Mouse (Mus musculus) C2C12 (cell line): ENCODE results near the gene Pex14. TPM values are rescaled to one million over a fixed set of nuclear protein-coding genes. Genes with fewer than 3 reads are reported as not detected.

ENCODE experiments used
- H3K27me3 ChIP-seq: one replicate; pipeline ENCODE4 v1.6.1; 2011; ENCODE audit not compliant: control insufficient read depth, insufficient read depth, insufficient read length
- H3K36me3 ChIP-seq: one replicate; pipeline ENCODE4 v1.6.1; 2011; ENCODE audit not compliant: control insufficient read depth, insufficient read depth
- H3K4me3 ChIP-seq: one replicate; pipeline ENCODE4 v1.5.1; 2011; ENCODE audit warnings: mild to moderate bottlenecking, control low read depth; ENCODE audit not compliant: poor library complexity, insufficient read depth, severe bottlenecking
- H3K79me2 ChIP-seq: one replicate; pipeline ENCODE4 v1.6.1; 2011; ENCODE audit not compliant: control insufficient read depth, insufficient read depth
- H3K79me3 ChIP-seq: one replicate; pipeline ENCODE4 v1.6.1; 2011; ENCODE audit warnings: low read depth, control low read depth
- H3ac ChIP-seq: one replicate; pipeline ENCODE3; 2011; ENCODE audit warnings: low read depth; ENCODE audit not compliant: control insufficient read depth, insufficient read length
- CEBPB ChIP-seq: IDR thresholded peaks from one replicate; pipeline ENCODE4 v1.6.1; 2011; ENCODE audit warnings: low read depth, mild to moderate bottlenecking, control low read depth, moderate library complexity
- CTCF ChIP-seq: IDR thresholded peaks from one replicate; pipeline ENCODE4 v1.5.1; 2011; ENCODE audit not compliant: control insufficient read depth, insufficient read depth, insufficient read length
- FOSL1 ChIP-seq: IDR thresholded peaks from one replicate; pipeline ENCODE4 v1.8.0; 2011; ENCODE audit warnings: mild to moderate bottlenecking, low read length; ENCODE audit not compliant: poor library complexity, insufficient read depth, severe bottlenecking
- MAX ChIP-seq: IDR thresholded peaks from one replicate; pipeline ENCODE4 v1.6.1; 2011; ENCODE audit warnings: mild to moderate bottlenecking, control low read depth
- MYOD1 ChIP-seq: IDR thresholded peaks from one replicate; pipeline ENCODE4 v1.6.1; 2011; ENCODE audit warnings: low read depth; ENCODE audit not compliant: control insufficient read depth, insufficient read length
- MYOG ChIP-seq: IDR thresholded peaks from one replicate; pipeline ENCODE4 v1.6.1; 2011; ENCODE audit not compliant: control insufficient read depth, insufficient read length; ENCODE audit errors: extremely low read depth
- USF1 ChIP-seq: IDR thresholded peaks from one replicate; pipeline ENCODE4 v1.6.1; 2011; ENCODE audit warnings: low read depth, mild to moderate bottlenecking, control low read depth, moderate library complexity
- polyA plus RNA-seq: library from polyadenylated mRNA; unstranded; fragments of >200 nt; fragmentation: generic; extraction: Trizol; gene quantifications from one replicate; pipeline ENCODE4 v1.2.1, GENCODE M21; 2012; ENCODE audit warnings: missing spikeins

Pex14 gene
- polyA plus RNA-seq, 1 experiment, result 40.3 TPM

DNA sequence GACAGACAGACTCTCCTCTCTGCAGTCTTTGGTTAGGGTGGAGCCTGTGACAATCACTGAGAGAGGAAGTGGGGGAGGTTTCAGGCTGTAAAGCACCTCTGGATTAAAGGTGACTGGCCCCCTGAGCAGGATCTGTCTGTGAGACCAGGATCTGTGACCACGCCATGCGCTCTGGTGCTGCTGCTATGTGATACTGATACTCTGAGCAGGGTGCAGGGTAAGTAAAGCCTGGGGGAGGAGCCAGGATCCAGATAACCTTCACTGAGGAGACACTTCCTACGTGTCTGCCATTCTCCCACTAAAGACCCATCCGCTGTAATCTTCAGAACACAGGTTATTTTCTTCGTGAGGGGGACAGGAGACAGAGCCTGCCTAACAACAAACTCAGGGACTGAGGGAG, 53.8 kb downstream of the Pex14 start:
- no peak overlapping the region for H3K4me3 ChIP-seq
- TF ChIP-seq MYOG (no peak), CTCF (no peak), USF1 (no peak), MYOD1 (no peak), MAX (no peak), FOSL1 (no peak), CEBPB (no peak)
- no peaks in the 10 kb centered on the region for H3K27me3 ChIP-seq
- H3ac ChIP-seq, result no peak overlapping the region
- peaks cover 48% of the 10 kb centered on the region for H3K79me2 ChIP-seq
- H3K79me3 ChIP-seq, result no peaks in the 10 kb centered on the region
- H3K36me3 ChIP-seq, result no peaks in the 10 kb centered on the region

DNA sequence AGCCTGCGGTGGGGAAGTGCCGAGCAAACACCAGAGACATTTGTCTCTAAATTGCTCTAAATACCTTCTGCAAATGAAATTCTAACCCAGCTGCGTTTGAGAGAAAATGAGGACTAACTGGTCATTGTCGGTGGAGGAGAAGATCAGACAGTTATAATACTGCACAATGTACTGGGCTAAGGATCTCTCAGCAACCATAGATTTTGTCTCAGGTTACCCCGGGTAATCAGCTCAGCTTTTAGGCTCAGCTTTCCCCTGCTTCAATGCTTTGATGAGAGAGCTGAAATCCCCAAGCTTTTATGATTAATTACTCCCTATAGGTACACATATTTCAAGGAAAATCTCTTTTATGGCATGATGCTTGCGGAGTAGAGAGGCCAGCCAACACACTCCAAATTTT, 59.4 kb downstream of the Pex14 start:
- H3K79me2 ChIP-seq, result peaks cover 20% of the 10 kb centered on the region
- no peaks in the 10 kb centered on the region for H3K27me3 ChIP-seq
- no peaks in the 10 kb centered on the region for H3K79me3 ChIP-seq
- H3K36me3 ChIP-seq, result no peaks in the 10 kb centered on the region
- no peak for TF ChIP-seq MYOG
- no peak for TF ChIP-seq MYOD1
- no peak for TF ChIP-seq FOSL1
- TF ChIP-seq CEBPB, result no peak
- TF ChIP-seq CTCF, result no peak
- TF ChIP-seq MAX, result no peak
- no peak for TF ChIP-seq USF1
- H3K4me3 ChIP-seq, result no peak overlapping the region
- H3ac ChIP-seq, result no peak overlapping the region

DNA sequence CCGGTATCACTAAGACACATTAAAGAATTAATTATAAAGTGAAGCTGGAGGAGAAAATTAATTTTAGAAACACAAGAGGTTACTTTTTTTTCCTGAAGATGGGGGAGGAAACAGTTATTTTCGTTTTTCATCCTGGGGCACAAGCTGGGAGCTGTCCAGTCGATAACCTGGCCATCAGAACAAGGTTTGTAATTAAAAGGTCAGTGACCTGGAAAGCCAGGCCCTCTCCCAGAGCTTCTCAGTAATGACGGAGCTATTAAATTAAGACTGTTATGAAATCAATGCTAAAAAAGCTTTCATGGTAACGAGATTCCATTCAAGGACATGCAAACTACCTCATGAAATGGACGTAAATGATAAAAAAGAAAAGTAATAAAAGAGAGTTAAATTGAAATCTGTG, 62.0 kb downstream of the Pex14 start:
- Histone ChIP-seq H3K79me3 (peaks cover 3% of the 10 kb centered on the region), H3K36me3 (no peaks in the 10 kb centered on the region), H3K27me3 (no peaks in the 10 kb centered on the region), H3K4me3 (no peak overlapping the region), H3K79me2 (peaks cover 9% of the 10 kb centered on the region), H3ac (no peak overlapping the region)
- no peak for TF ChIP-seq CEBPB
- TF ChIP-seq MYOG, result no peak
- no peak for TF ChIP-seq FOSL1
- TF ChIP-seq MYOD1, result no peak
- TF ChIP-seq CTCF, result no peak
- no peak for TF ChIP-seq USF1
- TF ChIP-seq MAX, result no peak

DNA sequence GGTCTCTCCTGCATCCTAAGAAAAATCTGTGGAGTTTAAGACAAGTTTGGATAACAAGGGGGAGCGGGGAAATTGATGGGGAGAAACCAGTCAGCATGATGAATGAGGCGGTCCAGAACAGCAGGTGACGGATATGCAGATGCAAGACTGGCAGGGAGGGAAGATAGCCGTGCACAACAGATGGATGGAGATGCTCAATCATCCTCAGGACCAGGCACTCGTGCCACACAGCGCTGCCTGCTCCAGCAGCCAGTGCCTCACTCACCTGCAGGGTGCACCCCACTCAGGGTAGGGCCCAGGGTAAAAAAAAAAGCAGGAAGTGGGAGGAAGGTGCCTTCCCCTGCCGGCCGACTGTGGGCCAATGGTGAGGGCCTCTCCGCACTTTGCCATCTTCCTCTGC, 63.1 kb downstream of the Pex14 start:
- no peaks in the 10 kb centered on the region for H3K36me3 ChIP-seq
- H3ac ChIP-seq, result no peak overlapping the region
- no peak for TF ChIP-seq CEBPB
- TF ChIP-seq MAX, result no peak
- TF ChIP-seq MYOD1, result no peak
- TF ChIP-seq USF1, result no peak
- no peak for TF ChIP-seq MYOG
- H3K79me3 ChIP-seq, result peaks cover 5% of the 10 kb centered on the region
- H3K4me3 ChIP-seq, result no peak overlapping the region
- H3K79me2 ChIP-seq, result peaks cover 9% of the 10 kb centered on the region
- H3K27me3 ChIP-seq, result no peaks in the 10 kb centered on the region

DNA sequence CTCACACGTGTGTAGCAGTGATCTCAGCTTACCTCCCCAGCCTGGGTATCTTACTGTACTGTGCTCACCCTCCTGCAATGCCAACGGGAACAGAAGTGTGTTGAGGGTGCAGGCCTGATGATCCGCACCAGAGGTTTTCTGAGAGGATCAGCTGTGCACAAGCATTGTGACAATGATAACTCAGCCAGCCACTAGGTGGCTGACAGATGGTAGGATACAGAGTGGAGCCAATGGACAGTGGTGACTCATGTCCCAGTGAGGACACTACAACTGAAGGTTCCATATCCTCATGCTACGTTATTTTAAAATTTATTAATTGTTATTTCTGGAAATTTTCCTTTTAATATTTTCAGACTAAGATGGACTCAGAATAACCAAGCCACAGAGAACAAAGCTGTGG, 68.2 kb downstream of the Pex14 start:
- no peak for TF ChIP-seq MYOG
- TF ChIP-seq FOSL1, result no peak
- no peak for TF ChIP-seq USF1
- TF ChIP-seq CEBPB, result no peak
- no peak for TF ChIP-seq MYOD1
- no peaks in the 10 kb centered on the region for H3K36me3 ChIP-seq

DNA sequence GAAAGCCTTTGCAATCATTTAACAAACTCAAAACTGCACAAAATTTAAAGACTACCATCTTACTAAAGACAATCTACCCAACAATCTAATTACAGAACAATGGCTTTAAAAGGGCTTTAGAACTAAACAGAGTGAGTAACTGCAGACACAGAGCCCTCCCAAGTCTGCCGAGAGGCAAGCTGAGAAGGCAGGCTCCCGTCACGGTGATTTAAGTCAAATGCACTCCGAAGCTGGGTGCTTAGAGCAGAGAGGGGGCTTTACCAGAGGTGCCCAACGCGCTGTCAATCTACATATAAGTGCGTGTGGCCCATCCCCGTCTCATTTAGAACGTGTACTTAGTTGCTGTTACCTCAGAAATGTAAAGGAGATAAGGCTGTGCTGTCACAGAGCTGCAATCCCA, 72.1 kb downstream of the Pex14 start:
- Histone ChIP-seq H3K4me3 (no peak overlapping the region), H3K79me2 (no peaks in the 10 kb centered on the region), H3K36me3 (no peaks in the 10 kb centered on the region), H3ac (no peak overlapping the region), H3K79me3 (peaks cover 2% of the 10 kb centered on the region), H3K27me3 (no peaks in the 10 kb centered on the region)
- TF ChIP-seq MYOG, result no peak
- TF ChIP-seq CEBPB, result no peak
- no peak for TF ChIP-seq MAX
- no peak for TF ChIP-seq MYOD1

More for the DNA sequence above, 68.2 kb downstream of the Pex14 start:
- peaks cover 9% of the 10 kb centered on the region for H3K79me2 ChIP-seq
- no peak overlapping the region for H3ac ChIP-seq
- H3K4me3 ChIP-seq, result no peak overlapping the region
- H3K27me3 ChIP-seq, result no peaks in the 10 kb centered on the region
- peaks cover 5% of the 10 kb centered on the region for H3K79me3 ChIP-seq
